Mouse (Mus musculus): ENCODE measurements around the gene Tsc22d1. TPM values are rescaled to one million over a fixed set of nuclear protein-coding genes. Genes with fewer than 3 reads are reported as not detected.

Tsc22d1 gene
- polyA plus RNA-seq, 1 experiment from 2014 or later, result 767 TPM

- ATAC-seq (ENCODE audit: low FRiP score, low read depth), result no peak
- 88% methylated on average over 7 of the region's 7 CpGs for WGBS
- H3K4me1 ChIP-seq (replicated peaks), result peaks cover 28% of the 10 kb centered on the region
- no peaks in the 10 kb centered on the region for H3K9me3 ChIP-seq
- H3K36me3 ChIP-seq, result 0 out of 2 replicates have a peak, but pooled peaks cover 7% of the 10 kb centered on the region
- peak overlapping the region; percentile 64 for H3K4me3 ChIP-seq
- no peaks in the 10 kb centered on the region for H3K27me3 ChIP-seq
- H3K4me2 ChIP-seq, result peak overlapping the region; percentile 90
- peak overlapping the region; percentile 91; the same call in 1 of the 2 replicates for H3K9ac ChIP-seq
- H3K27ac ChIP-seq (replicated peaks), result no peak overlapping the region
Measured at GRCm38 (mm10) chr14:76507357-76507756, 92.6 kb downstream of the Tsc22d1 start.

DNA sequence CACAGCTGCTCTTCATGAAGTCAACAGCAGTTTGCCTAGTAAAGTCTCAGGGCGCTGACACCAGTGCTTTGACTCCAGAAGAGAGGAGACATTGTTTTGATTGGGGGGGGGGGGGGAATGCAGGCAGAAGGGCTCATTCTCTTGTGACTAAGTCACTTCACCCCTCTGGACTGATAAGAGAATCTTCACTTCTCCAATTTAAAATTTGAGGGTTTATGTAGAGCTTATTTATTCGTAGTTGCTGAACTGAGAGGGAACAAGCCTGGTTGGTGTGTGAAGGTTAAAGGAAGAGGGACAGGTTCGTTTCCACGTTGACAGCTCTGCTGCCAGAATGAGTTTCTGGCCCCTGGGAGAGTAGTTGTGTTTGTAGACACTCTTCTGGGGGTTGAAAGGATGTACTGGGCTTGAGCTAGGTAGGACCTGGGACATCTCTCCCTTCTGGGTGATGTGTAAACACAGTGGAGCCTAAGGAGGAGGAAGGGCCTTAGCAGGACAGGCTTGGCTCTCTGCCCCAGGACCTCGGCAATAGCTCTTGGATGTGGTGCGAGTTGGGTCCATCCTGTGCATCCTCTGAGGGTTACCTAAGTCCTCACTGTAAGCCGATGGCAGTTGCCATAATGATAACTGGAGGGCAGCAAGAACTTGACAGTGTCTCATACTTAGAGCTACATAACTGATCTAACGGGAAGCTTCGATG, 93.2 kb downstream of the Tsc22d1 start:
- H3K4me2 ChIP-seq, result peak overlapping the region; percentile 90
- no peaks in the 10 kb centered on the region for H3K9me3 ChIP-seq
- WGBS, result 78% methylated on average over 9 of the region's 9 CpGs
- H3K27ac ChIP-seq (replicated peaks), result peak overlapping the region; percentile 23; the same call in 1 of the 2 replicates
- no peaks in the 10 kb centered on the region for H3K27me3 ChIP-seq
- no peak for ATAC-seq (ENCODE audit: low FRiP score, low read depth)
- H3K36me3 ChIP-seq, result 0 out of 2 replicates have a peak, but pooled peaks cover 7% of the 10 kb centered on the region
- no peak overlapping the region for H3K9ac ChIP-seq
- no peak overlapping the region for H3K4me3 ChIP-seq
- peaks cover 34% of the 10 kb centered on the region for H3K4me1 ChIP-seq (replicated peaks)

DNA sequence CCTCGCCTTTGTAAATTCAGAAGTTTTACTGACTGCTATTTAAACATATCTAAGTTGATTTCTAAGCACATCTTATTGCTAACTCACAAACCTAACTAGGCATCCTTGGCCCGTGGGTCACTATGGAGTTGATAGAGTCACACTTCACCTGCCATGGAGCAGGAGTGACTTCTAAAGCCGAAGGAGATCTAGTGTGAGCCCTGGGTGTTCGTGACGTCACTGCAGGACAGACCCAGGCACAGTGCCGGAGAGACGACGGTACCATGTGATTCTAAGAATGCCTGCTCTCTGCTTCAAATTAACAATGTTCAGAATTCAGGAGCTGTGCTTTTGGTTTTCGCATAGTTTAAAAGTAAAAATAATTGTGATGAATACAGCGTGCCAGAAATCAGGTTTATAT, 93.9 kb downstream of the Tsc22d1 start:
- Histone ChIP-seq H3K9me3 (no peaks in the 10 kb centered on the region), H3K27ac (replicated peaks) (no peak overlapping the region), H3K4me1 (replicated peaks) (peaks cover 36% of the 10 kb centered on the region), H3K27me3 (no peaks in the 10 kb centered on the region), H3K9ac (no peak overlapping the region), H3K36me3 (0 out of 2 replicates have a peak, but pooled peaks cover 7% of the 10 kb centered on the region), H3K4me2 (no peak overlapping the region), H3K4me3 (no peak overlapping the region)
- no peak for ATAC-seq (ENCODE audit: low FRiP score, low read depth)
- WGBS, result 74% methylated on average over 10 of the region's 10 CpGs

- Histone ChIP-seq H3K4me3 (no peak overlapping the region), H3K27ac (replicated peaks) (no peak overlapping the region), H3K27me3 (no peaks in the 10 kb centered on the region), H3K9me3 (no peaks in the 10 kb centered on the region), H3K9ac (no peak overlapping the region), H3K4me1 (replicated peaks) (peaks cover 33% of the 10 kb centered on the region), H3K36me3 (0 out of 2 replicates have a peak, but pooled peaks cover 7% of the 10 kb centered on the region), H3K4me2 (no peak overlapping the region)
- ATAC-seq (ENCODE audit: low FRiP score, low read depth), result no peak
- 85% methylated on average over 7 of the region's 7 CpGs for WGBS
Measured at GRCm38 (mm10) chr14:76511971-76512370, 97.2 kb downstream of the Tsc22d1 start.

DNA sequence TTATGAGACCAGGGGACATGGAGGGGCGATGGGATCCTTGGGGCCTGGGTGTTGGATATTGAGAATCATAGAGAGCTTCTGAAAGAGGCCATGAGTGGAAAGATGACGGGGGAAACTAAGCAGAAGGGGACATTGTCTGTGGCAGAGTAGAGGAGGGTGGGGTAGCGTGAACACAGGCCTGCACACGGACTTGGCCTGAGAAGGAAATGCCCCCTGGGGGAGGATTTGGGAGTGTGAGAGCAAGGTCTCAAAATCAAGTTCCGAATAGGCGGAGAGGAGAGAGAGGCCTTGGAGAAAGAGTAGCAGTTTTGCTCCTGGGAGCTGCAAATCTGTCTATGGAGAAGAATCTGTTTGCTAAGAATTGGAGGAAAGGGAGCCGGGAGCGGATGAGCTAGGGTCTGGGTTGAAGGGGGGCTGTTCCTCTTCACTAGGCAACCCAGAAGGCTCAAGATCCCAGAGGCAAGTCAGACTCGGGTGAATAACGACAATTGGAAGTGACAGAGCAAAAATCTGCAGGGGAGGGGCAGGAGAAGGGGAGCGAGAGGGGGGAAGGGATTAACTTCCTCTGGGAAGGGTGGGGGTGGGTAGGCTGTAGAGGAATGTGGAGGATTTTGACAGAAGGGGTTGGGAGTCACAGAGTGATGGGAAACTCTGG, 98.8 kb downstream of the Tsc22d1 start:
- peaks cover 20% of the 10 kb centered on the region for H3K4me1 ChIP-seq (replicated peaks)
- 0 out of 2 replicates have a peak, but pooled peaks have one; percentile 21 for ATAC-seq (ENCODE audit: low FRiP score, low read depth)
- H3K4me3 ChIP-seq, result no peak overlapping the region
- peak overlapping the region; percentile 4; the same call in 1 of the 2 replicates for H3K4me2 ChIP-seq
- H3K9me3 ChIP-seq, result no peaks in the 10 kb centered on the region
- 18% methylated on average over 11 of the region's 11 CpGs for WGBS
- no peak overlapping the region for H3K9ac ChIP-seq
- H3K36me3 ChIP-seq, result 0 out of 2 replicates have a peak, but pooled peaks cover 4% of the 10 kb centered on the region
- H3K27ac ChIP-seq (replicated peaks), result peak overlapping the region; percentile 9; the same call in 1 of the 2 replicates
- no peaks in the 10 kb centered on the region for H3K27me3 ChIP-seq

DNA sequence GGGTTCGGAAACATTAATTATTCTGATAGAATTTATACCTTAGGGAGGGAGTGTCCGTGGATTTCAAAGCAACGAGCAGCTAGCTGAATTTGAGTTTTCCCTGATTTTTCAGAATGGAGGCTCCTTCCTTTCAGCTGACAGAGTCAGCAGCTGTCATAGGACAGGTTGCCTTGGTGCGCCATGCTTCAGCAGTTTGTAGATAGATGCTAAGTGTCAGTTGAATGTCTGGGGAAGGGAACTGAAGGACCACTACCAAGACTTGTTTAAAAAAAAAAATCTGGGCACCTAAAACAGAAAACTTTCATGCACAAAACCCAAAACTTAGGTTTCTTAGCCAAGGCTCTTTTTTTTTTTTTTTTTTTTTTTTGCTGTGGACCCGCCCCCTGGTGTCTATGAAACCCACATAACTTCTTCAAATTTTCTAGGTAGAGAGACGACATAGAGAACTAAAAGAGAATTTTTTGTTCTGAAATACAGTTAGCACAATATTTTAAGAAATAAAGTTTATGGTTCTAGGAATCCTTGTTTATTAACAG, 99.4 kb downstream of the Tsc22d1 start:
- H3K27ac ChIP-seq (replicated peaks), result peak overlapping the region; percentile 9; the same call in 1 of the 2 replicates
- peaks cover 17% of the 10 kb centered on the region for H3K4me1 ChIP-seq (replicated peaks)
- 40% methylated on average over 6 of the region's 6 CpGs for WGBS
- H3K27me3 ChIP-seq, result no peaks in the 10 kb centered on the region
- no peaks in the 10 kb centered on the region for H3K9me3 ChIP-seq
- H3K9ac ChIP-seq, result no peak overlapping the region
- peak overlapping the region; percentile 4; the same call in 1 of the 2 replicates for H3K4me2 ChIP-seq
- no peak overlapping the region for H3K4me3 ChIP-seq
- no peak for ATAC-seq (ENCODE audit: low FRiP score, low read depth)
- H3K36me3 ChIP-seq, result 0 out of 2 replicates have a peak, but pooled peaks cover 4% of the 10 kb centered on the region

DNA sequence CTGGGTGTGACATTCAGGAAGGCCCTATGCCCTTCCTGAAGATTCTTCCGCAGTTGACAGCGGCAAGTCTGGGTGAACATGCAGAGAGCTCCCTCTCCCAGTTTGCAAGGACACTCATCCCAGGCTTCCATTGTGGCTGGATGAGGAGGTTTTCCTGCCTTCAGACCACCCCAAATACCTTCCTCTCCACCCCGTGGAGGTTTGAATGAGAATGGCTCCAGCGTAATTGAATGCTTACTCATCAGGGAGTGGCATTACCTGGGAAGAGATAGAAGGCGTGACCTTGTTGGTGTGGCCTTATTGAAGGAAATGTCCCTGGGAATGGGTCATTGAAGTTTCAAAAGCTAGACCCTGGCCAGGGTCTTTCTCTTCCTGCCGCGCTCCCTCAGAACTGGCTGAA, 100.9 kb downstream of the Tsc22d1 start:
- no peak overlapping the region for H3K4me3 ChIP-seq
- peaks cover 17% of the 10 kb centered on the region for H3K4me1 ChIP-seq (replicated peaks)
- no peak overlapping the region for H3K4me2 ChIP-seq
- no peaks in the 10 kb centered on the region for H3K27me3 ChIP-seq
- no peaks in the 10 kb centered on the region for H3K9me3 ChIP-seq
- no peak overlapping the region for H3K27ac ChIP-seq (replicated peaks)
- ATAC-seq (ENCODE audit: low FRiP score, low read depth), result no peak
- H3K36me3 ChIP-seq, result no peaks in the 10 kb centered on the region
- WGBS, result 72% methylated on average over 7 of the region's 7 CpGs
- no peak overlapping the region for H3K9ac ChIP-seq

- Histone ChIP-seq H3K27ac (replicated peaks) (no peak overlapping the region), H3K4me3 (no peak overlapping the region), H3K36me3 (no peaks in the 10 kb centered on the region), H3K4me1 (replicated peaks) (peaks cover 10% of the 10 kb centered on the region), H3K27me3 (no peaks in the 10 kb centered on the region), H3K4me2 (no peak overlapping the region), H3K9me3 (no peaks in the 10 kb centered on the region), H3K9ac (no peak overlapping the region)
- no peak for ATAC-seq (ENCODE audit: low FRiP score, low read depth)
- 85% methylated on average over 5 of the region's 5 CpGs for WGBS
Measured at GRCm38 (mm10) chr14:76518217-76518616, 103.5 kb downstream of the Tsc22d1 start.

DNA sequence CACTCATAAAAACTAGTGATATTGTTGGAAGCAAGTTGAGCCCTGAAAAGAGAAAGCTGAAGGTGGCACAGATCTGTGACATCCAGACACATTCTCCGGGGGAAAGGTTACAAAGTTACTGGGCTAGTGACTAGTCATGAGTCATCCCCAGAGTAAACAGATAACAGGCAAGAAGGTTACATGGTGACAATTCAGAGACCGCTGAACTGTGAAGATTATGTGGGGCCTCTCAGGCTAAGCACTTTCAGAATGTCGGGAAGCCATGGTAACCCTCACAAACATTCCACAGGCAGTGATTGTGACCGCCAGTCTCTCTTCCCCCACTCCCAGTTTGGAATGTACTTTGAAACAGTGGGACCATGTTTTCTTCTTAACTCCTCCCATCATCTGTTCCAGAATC, 105.8 kb downstream of the Tsc22d1 start:
- Histone ChIP-seq H3K36me3 (no peaks in the 10 kb centered on the region), H3K4me2 (no peak overlapping the region), H3K27me3 (no peaks in the 10 kb centered on the region), H3K9me3 (no peaks in the 10 kb centered on the region), H3K4me1 (replicated peaks) (no peaks in the 10 kb centered on the region), H3K27ac (replicated peaks) (no peak overlapping the region), H3K9ac (no peak overlapping the region), H3K4me3 (no peak overlapping the region)
- ATAC-seq (ENCODE audit: low FRiP score, low read depth), result no peak
- WGBS, result 40% methylated on average over 4 of the region's 4 CpGs

DNA sequence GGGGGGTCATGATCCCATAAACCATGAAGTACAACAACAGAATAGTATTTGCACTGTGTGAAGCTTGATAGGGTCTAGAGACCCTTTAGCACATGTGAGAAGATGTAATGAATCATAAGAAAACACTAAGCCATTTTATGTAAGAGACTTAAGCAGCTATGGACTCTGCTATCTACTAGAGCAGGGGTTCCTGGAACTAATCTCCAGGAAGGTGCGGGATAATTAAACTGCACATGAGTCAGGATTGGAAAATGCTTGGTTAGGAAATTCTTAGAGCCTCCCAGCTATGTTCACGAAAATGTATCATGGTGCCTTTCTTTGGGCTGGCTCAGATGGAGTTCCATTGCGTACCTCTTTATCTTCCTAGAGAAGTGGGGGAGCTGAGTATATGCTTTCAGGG, 106.5 kb downstream of the Tsc22d1 start:
- no peaks in the 10 kb centered on the region for H3K27me3 ChIP-seq
- no peak overlapping the region for H3K4me3 ChIP-seq
- no peaks in the 10 kb centered on the region for H3K9me3 ChIP-seq
- no peak for ATAC-seq (ENCODE audit: low FRiP score, low read depth)
- no peak overlapping the region for H3K9ac ChIP-seq
- no peak overlapping the region for H3K4me2 ChIP-seq
- H3K4me1 ChIP-seq (replicated peaks), result no peaks in the 10 kb centered on the region
- H3K36me3 ChIP-seq, result no peaks in the 10 kb centered on the region
- 98% methylated on average over 3 of the region's 3 CpGs for WGBS
- no peak overlapping the region for H3K27ac ChIP-seq (replicated peaks)

- H3K27ac ChIP-seq (replicated peaks), result no peak overlapping the region
- no peaks in the 10 kb centered on the region for H3K9me3 ChIP-seq
- 90% methylated on average over 1 of the region's 1 CpGs for WGBS
- H3K27me3 ChIP-seq, result no peaks in the 10 kb centered on the region
- no peak overlapping the region for H3K4me2 ChIP-seq
- H3K4me1 ChIP-seq (replicated peaks), result peaks cover 6% of the 10 kb centered on the region; the same call in 1 of the 2 replicates
- no peaks in the 10 kb centered on the region for H3K36me3 ChIP-seq
- H3K9ac ChIP-seq, result no peak overlapping the region
- no peak overlapping the region for H3K4me3 ChIP-seq
- no peak for ATAC-seq (ENCODE audit: low FRiP score, low read depth)
Measured at GRCm38 (mm10) chr14:76523344-76523743, 108.6 kb downstream of the Tsc22d1 start.

DNA sequence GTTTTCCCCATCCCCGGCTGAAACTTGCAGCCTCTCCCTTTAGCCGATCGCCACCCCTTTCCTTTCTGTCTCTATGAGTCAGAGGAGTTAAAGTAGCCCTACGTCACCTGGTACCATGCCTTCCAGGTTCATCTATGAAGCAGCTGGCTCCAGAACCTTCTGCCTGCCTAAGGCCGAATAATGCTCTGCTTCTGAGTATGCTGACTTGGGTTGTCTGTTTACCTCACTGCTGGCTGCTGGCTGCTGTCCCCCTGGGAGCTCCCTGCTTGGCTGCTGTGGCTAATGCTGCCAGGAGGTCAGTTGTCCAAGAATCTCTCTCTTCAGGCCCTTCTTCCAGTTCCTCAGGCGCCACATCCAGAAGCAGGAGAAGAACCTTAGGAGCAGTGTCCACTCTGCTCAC, 111.7 kb downstream of the Tsc22d1 start:
- H3K4me2 ChIP-seq, result no peak overlapping the region
- H3K9ac ChIP-seq, result no peak overlapping the region
- no peaks in the 10 kb centered on the region for H3K9me3 ChIP-seq
- no peak overlapping the region for H3K27ac ChIP-seq (replicated peaks)
- H3K4me3 ChIP-seq, result no peak overlapping the region
- peaks cover 11% of the 10 kb centered on the region; the same call in 1 of the 2 replicates for H3K4me1 ChIP-seq (replicated peaks)
- no peak for ATAC-seq (ENCODE audit: low FRiP score, low read depth)
- H3K27me3 ChIP-seq, result no peaks in the 10 kb centered on the region
- H3K36me3 ChIP-seq, result no peaks in the 10 kb centered on the region
- WGBS, result 93% methylated on average over 6 of the region's 6 CpGs
